Mouse (Mus musculus): ENCODE data around the gene Map4k1.
A peak's percentile ranks its signal among the peaks of the same experiment; 100 is the strongest.

Map4k1 gene

DNA sequence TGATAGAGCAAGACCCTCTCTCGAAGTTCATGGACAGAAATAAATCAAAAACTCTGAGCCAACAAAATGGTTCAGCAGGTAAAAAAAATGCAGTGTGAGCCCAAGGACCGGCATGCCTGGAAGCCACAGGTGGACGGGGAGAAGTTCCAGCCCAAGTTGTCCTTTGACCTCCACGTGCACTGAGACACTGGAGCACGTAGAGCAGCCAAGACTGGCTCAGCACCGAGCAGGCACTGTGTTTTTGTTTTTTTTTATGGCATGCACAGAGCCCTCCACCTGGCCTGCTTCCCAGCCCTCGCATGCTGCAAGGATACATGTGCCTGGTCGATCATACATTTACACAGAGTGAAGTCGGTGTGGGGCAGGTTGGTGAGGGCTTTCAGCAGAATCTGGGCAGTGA lies 4.3 kb upstream of the Map4k1 start:
- no peak for DNase-seq (ENCODE audit: low read depth, low spot score)

DNA sequence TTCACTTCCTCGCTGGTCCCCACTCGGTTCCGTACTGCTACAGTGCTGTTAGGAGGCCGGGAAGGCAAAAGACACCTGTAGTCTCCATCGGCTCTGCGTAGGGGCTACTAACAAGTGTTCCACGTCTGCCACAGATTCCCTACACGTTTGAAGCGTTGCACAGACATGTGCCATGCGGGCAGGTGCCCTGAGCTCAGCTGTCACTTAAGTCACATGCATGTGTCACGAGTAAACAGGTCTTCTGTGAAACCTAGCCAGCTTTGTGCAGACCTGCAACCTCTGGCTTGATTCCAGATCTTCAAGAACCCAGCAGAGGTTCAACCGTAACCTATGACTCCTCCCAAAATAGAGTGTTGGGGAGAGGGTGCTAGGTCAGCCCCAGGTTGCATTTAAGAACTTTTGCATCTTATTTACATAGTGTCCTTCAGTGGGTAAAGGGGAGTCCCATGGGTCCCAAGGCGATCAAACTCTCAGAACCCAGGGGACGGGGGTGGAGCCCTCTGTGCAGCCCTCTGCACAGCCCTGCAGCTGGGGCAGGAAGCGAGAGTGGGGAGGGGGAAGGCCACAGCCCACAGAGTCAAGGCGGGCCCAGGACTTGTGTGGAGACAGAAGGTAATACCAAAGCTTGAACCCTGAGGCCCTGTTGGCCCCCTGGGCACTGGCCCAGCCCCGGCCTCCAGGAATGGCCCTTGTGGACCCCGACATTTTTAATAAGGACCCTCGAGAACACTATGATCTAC lies 594 bp downstream of the Map4k1 start:
- no peak for DNase-seq (ENCODE audit: low read depth, low spot score)

DNA sequence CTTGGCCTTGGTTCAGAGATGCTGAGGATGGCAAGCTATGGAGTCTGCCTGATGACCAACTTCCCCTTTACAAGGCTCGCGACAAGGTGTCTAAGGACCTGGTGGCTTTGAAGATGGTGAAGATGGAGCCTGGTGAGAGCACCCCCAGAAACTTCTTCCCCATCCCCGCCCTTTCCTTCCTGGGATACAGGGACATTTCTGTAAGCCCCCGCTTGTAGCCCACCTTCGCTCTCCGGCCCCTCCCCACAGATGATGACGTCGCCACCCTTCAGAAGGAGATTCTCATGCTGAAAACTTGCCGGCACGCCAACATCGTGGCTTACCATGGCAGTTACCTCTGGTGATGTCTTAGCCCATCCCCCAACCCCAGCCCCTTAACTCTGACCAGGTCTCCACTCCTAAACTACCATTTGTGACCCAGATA lies 1.3 kb downstream of the Map4k1 start:
- DNase-seq (ENCODE audit: low read depth, low spot score) = no peak

DNA sequence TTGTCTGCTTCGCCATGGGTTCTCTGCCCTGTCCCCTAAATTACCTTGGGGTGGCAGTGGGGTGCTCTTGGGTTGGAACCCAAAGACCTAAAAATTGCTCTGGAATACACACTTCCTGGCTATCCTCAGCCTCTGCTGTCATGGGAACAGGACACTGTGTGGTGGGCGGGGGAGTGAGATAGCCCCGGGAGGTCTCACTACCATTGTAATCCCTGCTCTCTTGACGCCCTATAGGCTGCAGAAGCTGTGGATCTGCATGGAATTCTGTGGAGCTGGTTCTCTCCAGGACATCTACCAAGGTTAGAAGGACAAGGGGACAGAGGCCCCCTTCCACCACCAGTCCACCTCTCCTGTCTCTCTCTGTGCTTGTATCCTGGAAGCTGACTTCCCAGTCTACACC lies 2.0 kb downstream of the Map4k1 start:
- DNase-seq (ENCODE audit: low read depth, low spot score) = no peak

DNA sequence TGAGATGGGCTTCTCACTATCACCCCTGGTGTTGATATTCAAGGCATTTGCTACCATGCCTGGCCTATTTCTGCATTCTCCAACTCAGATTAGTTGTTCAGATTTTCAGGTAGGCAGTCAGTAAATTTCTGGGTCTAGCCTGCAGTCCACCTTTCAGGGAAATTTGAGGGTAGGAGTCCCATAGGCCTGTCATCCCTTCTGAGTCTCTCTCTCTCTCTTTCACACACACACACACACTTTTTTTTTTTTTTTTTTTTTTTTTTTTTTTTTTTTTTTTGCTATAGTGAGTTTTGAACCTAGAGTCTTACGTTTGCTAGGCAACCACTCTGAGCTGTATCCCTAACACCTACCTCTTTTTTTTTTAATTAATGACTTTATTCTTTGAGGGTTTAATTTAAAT lies 2.6 kb downstream of the Map4k1 start:
- no peak for DNase-seq (ENCODE audit: low read depth, low spot score)

DNA sequence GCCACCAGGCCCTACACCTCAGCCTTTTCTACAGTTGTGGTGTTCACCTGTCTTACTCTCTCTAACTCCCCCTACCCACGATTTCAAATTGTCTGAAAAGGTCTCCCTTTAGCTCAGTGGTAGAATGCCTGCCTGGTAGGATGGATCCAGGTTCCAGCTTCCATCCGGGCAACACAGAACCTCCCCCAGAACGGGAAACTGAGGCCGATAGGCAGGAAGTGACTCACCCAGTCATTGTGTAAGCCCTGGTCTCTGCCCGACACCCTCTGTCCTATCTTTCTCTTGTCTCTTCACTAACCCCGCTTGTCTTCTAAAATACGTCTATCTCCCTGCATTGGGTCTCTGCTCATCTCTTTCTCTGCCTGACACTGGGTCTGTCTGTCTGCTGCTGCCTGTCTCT lies 3.4 kb downstream of the Map4k1 start:
- no peak for DNase-seq (ENCODE audit: low read depth, low spot score)

DNA sequence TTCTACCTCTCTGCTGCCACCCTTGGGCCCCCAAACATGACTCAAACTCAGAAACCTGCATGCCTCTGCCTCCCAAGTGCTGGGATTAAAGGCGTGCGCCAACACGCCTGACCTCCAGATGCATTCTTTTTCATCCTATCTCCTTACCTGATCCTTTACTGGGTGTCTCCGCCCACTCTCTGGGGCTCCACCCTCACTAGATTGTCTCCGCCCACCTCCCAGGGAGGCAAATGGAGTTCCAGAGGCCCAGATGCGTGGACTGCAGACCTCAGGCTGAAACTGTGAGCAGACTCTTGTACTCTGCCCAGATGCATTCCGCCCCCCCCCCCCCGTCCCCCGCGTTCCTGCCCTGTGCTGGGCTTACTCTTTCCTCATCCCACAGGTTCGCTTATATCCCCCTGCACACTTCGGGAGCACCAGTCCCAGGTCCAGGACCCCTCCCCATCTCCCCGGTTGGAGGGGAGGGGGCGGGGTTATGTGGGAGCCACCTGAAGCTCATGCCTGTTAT lies 9.0 kb downstream of the Map4k1 start:
- no peak for DNase-seq (ENCODE audit: low read depth, low spot score)

DNA sequence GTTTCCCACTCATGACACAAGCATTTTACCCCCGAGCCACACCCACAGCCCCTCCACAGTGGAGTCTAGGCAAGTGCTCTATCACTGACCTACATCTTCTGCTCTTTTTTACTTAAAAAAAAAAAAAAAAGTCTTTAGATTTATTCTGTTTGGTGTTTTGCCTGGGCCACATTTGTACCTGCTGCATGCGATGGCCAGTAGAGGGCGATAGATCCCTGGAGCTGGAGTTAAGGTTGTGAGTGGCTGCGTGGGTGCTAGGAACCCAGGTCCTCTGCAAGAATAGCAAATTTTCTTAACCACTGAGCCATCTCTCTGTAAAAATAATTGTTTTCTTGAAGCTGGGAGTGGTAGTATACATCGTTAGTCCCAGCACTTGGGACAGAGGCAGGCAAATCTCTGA lies 9.8 kb downstream of the Map4k1 start:
- no peak for DNase-seq (ENCODE audit: low read depth, low spot score)

DNA sequence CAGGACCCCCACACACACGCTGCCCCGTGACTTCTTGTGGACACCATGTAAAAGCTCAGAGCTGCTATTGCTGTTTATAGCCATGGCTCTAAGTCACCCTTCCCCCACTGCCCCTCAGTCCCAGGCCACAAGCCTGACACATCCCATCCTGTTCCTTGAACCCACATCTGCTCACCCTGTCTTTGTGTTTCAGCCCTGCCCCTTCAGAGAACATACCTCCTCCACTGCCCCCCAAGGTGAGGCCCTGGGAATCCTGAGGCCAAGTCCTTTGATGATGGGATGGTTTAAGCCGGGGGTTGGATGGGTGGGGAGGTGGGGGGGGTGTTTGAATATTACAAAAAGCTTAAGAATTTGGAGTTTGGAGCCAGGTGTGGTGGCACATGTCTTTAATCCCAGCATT lies 11.1 kb downstream of the Map4k1 start:
- no peak for DNase-seq (ENCODE audit: low read depth, low spot score)

DNA sequence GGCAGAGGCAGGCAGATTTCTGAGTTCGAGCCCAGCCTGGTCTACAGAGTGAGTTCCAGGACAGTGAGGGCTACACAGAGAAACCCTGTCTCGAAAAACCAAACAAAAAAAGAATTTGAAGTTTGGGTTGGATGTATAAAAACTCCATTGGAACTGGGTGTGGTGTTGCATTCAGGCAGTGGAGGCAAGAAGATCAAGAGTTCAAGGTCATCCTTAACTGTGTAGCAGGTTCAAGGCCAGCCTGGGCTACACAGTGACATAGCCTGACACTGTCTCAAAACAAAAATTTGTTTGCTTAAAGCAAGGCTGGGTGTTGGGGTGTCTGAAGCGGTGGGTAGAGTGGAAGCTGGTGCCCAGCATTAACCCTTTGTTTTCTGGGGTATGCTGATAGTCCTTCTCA lies 11.6 kb downstream of the Map4k1 start:
- DNase-seq (ENCODE audit: low read depth, low spot score) = no peak

DNA sequence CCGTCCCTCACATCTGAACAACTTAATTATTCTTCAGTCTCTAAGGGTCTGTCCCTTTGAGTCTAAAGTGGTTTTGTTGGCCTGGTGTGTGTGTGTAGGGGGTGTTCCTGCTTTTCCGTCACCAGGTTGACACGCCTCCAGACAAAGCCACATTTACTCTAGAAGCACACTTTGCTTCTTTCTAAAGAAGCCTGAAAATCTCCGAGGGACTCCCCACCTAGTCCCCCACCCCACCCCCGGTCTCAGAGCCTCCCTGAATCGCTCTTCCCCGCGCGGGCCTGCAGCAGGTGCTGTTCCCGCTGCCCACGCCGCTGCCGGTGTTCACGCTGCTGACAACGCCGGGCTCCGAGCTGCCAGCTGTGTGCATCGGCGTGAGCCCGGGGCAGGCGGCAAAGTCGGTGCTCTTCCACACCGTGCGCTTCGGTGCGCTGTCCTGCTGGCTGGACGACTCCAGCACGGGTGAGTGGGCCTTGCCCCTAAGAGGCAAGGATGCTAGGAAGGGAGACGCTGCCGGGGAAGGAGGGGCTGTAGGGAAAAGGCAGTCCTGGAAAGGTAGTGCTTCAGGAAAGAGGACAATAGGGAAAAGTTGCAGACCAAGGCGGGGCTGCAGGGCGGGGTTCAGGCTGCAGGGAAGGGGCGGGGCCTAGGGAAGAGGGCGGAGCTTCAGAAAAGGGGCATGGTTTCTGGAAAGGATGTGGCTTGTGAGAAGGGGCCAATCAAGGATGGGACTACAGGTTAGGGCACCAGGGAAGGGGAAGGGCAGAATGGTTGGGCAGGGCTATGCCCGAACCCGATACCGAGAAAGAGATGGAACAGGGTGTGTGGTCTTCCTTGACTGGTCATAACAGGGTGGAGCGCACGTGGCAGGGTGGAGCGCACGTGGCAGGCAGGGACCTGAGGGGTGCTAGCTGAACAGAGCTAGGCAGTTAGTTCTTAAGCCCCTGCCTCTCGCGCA lies 19.1 kb downstream of the Map4k1 start:
- DNase-seq (ENCODE audit: low read depth, low spot score) = peak; percentile 44

DNA sequence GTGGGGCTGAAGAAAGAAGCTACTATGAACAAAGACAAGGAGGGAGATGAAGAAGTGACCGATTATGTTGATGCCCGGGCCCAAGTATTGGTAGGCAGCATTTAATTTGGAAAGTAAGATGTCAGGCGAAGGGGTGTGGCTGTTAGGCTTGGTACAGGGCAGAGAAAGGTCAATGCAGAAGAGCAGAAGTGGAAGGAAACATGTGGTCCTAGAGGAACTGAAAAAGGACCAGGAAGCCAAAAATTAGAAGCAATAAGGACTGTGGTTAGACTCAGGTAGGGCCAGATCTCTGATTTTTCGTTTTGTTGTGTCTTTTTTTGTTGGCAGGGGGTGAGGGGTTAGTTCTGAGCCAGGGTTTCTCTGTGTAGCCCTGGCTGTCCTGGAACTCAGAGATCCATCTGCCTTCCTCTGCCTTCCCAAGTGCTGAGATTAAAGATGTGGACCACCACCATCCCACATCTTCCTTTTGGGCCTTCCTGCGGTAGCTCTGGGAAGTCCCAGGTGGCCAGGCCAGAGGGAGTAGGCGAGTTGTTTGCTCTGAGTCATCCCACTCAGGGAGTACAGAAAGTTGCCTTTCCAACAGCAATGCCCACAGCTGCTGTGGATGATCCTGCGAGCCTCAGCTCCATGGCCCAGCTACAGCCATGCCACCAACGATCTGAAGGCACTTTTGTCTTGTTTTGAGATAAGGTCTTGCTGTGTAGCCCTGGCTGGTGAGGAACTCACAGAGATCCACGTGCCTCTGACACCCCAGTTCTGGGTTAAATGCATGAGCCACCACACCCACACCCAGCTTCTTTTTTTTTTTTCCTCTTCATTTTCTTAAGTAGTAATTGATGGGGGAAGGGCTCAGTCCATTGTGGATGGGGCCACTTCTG lies 25.6 kb downstream of the Map4k1 start:
- DNase-seq (ENCODE audit: low read depth, low spot score) = peak; percentile 31

DNA sequence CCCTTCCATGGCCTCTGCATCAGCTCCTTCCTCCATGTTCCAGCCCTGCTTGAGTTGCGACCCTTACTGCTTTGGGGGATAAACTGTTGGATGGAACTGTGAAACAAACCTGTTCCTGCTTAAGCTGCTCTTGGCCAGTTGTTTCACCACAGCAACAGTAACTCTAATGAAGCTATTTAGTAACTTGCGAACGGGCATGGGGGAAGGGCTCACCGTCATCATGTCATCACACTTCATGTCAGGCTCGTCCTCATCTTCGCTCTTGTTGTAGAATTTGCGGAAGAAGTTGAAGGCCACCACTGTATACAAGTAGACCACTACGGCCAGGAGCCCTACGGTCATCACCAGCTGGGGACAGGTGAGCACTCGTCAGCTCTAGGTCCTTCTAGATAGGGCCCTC lies 26.3 kb downstream of the Map4k1 start:
- no peak for DNase-seq (ENCODE audit: low read depth, low spot score)

DNA sequence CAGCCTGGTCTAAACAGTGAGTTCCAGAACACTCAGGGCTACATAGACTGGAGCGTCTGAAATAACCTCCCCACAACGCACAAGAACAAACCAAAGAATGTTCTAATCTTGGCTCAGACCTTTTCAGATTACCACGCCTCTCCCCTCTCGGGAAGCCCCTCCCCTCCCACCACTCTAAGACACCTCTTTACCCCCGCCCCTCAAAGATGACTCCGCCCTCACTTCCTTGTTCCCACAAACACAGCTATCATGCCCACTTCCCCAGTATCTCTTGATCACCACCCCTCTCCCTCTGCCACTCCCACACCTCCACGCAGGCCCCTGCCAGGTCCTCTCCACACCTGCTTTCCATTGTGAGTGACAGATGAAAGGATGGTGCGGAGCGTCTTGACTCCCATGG lies 26.9 kb downstream of the Map4k1 start:
- DNase-seq (ENCODE audit: low read depth, low spot score) = no peak

DNA sequence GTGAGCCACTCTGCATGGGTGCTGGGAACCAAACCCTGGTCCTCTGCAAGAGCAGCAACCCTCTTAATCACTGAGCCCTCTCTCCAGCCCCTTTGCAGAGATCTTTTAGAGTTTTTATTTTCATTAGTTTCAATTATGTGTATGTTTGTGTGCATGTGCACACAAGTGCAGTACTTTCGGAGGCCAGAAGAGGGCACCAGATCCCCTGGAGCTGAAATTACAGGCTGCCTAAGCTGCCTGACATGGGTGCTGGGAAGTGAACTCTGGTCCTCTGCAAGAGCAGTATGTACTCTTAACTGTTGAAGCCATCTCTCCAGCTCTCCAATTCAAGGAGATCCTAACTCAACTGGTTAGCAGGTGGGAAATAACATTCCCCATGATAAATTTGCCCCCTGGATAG lies 33.1 kb downstream of the Map4k1 start:
- no peak for DNase-seq (ENCODE audit: low read depth, low spot score)

DNA sequence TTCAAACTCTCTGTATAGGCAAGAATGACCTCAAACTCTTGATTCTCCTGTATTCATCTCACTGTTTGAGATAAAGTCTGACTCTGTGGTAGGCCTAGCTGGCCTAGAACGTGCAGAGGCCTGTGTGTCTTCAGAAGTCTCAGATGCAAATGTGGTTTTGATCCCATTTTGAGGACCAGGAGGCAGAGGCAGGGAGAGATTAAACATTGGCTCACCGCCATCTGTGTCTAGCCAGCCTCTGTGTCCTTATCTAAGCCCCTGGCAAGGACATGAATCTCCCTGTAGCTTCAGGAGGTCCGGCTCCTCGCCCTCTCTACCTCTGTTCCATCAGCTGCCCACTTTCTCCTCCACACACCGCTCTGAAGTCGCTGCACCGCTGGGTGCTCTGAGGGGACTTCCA lies 34.6 kb downstream of the Map4k1 start:
- DNase-seq (ENCODE audit: low read depth, low spot score) = no peak

DNA sequence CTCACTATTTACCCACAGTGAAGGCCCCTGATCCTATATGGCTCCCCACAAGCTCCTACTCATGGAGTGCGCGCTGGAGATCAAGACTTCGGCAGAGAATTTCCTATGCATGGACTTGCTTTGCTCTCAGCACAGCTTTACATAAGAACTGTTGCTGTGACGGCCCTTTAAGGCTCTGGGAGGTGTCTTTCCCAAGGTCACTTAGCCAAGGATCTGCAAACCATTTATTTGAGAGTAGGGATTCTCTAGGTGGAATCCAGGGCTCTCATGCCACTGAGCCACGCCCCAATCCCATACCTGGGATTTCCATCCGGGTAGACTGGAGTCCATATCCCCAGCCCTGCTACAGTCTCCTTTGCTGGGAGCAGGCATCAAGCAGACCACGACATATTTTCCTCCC lies 35.4 kb downstream of the Map4k1 start:
- no peak for DNase-seq (ENCODE audit: low read depth, low spot score)

DNA sequence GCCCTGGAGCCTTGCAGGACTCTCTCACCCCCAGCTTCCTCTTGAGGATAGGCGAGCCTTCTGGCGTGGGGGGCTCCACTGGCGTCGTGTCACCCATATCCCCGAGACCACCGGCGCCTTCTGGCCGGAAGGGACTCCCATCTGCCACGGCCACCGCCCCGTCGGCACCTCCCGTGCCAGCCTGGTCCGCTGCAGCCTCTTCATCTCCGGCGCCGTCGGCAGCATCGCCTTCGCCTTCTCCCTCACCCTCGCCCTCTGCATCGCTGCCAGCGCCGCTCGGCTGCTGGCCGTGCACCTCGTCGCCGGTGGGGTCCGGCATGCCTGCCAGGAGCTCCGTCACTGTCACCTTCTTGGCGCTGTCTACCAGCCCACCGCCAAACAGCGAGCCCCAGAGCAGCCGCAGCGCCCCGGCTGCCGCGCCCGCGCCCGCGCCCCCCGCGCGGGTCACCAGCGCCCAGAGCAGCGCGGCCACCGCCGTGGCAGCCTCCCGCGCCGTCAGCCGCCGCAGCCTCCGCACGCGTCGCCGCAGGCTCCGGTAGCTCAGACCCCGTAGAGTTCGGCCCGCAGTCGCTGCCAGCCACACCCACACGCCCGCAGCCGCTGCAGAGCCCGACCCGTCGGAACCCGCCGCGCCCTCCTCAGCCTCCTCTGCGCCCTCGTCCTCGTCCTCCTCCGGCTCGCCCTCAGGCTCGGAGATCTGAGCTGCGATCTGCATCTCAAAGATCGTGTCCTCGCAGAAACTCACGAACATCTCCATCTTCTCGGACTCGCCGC lies 37.8 kb downstream of the Map4k1 start:
- DNase-seq (ENCODE audit: low read depth, low spot score) = no peak

DNA sequence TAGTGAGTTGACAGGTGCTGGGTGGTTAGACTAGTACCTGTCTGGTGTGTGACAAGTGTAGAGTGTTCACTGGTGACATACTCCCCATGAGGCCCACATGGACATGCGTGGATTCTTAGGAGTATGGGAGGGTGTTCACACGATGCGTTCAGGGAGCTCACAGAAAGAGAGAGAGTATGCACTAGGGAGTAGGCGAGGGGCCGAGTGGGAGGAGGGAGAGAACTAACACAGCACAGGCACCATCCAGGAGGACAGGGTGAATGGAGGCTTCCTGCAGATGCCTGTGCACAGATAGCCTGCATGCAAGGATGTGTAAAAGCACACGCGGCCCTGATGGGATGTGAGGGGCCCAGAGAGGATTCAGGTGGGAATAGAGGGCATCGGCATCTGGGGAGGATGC lies 40.6 kb downstream of the Map4k1 start:
- peak; percentile 70 for DNase-seq (ENCODE audit: low read depth, low spot score)

DNA sequence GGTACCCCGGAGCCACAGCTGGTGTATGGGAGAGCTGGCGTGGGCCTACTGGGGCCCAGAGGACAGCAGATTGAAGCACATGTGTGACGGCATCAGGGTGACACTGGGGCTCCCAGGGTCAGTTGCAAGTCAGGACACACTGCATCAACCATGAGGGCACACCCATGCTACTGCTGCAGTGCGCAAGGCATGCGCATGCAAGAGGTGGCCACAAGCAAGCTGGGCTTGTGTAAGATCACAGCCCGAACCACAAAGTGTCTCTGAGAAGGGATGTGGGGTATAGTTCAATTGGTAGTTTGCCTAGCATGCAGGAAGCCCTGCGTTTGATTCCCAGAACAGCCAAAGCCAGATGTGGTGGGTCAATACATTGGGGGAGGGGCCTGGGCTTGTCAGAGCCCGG lies 41.7 kb downstream of the Map4k1 start:
- no peak for DNase-seq (ENCODE audit: low read depth, low spot score)

DNA sequence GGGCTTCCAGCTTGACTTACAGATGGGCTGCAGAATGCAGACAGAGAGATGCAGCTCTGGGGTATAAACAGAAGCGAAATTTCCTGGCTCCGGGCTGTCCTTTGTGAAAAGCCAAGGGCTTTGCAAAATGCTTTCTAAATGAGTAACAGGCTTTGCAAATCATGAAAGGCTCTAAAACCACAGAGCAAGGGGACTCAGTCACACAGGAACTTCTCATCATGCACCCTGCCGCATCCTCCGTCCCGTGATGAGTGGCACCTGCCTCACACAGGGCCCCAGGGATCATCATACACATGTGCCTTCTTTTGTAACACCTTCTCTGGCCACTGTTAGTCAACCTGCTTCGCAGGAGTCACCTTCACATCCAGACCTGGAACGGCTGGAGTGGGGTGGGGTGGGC lies 43.7 kb downstream of the Map4k1 start:
- DNase-seq (ENCODE audit: low read depth, low spot score) = no peak

All from brain, adult 2 months (tissue).